Mouse (Mus musculus): ENCODE data around the gene Map3k19. TPM values are rescaled to one million over a fixed set of nuclear protein-coding genes. Genes with fewer than 3 reads are reported as not detected.

The Map3k19 gene
- polyA plus RNA-seq, 1 experiment from 2014 or later, result 0.65 TPM

- H3K9ac ChIP-seq, result no peak overlapping the region
- 87% methylated on average over 2 of the region's 2 CpGs for WGBS
These were observed 88.1 kb downstream of the Map3k19 start for GRCm38 (mm10) chr1:127766741-127767140.

GRCm38 (mm10) chr1:127765468-127765867 is 89.4 kb downstream of the Map3k19 start:
- Histone ChIP-seq H3K4me3 (no peak overlapping the region), H3K27me3 (no peaks in the 10 kb centered on the region), H3K4me1 (replicated peaks) (no peaks in the 10 kb centered on the region), H3K36me3 (no peaks in the 10 kb centered on the region), H3K9ac (no peak overlapping the region), H3K27ac (no peak overlapping the region), H3K9me3 (no peaks in the 10 kb centered on the region), H3K4me2 (no peak overlapping the region)
- ATAC-seq (ENCODE audit: low FRiP score), result no peak
- 53% methylated on average over 2 of the region's 2 CpGs for WGBS

More at GRCm38 (mm10) chr1:127766741-127767140, 88.1 kb downstream of the Map3k19 start:
- Histone ChIP-seq H3K9me3 (no peaks in the 10 kb centered on the region), H3K27me3 (no peaks in the 10 kb centered on the region), H3K4me2 (no peak overlapping the region), H3K36me3 (no peaks in the 10 kb centered on the region), H3K4me3 (no peak overlapping the region), H3K4me1 (replicated peaks) (no peaks in the 10 kb centered on the region), H3K27ac (no peak overlapping the region)
- ATAC-seq (ENCODE audit: low FRiP score), result no peak

Other genes with a start within 250 kb of the Map3k19 start
- gene Tmem163, start 175.5 kb downstream of the Map3k19 start, polyA plus RNA-seq (2015; fragmentation: Nextera tagmentation; extraction: Ambion mirVana), result 47.5 and 52.6 TPM in 2 replicates
- 0.09 TPM in 1 of 2 replicates, not detected in the other for gene Acmsd, start 125.6 kb downstream of the Map3k19 start, polyA plus RNA-seq (2015; fragmentation: Nextera tagmentation; extraction: Ambion mirVana)
- gene Ccnt2, start 80.9 kb downstream of the Map3k19 start, polyA plus RNA-seq (2015; fragmentation: Nextera tagmentation; extraction: Ambion mirVana), result 113 and 124 TPM in 2 replicates
- gene Rab3gap1, start 13.7 kb upstream of the Map3k19 start, polyA plus RNA-seq (2015; fragmentation: Nextera tagmentation; extraction: Ambion mirVana), result 20.7 and 21.2 TPM in 2 replicates
- gene Zranb3, start 248.0 kb upstream of the Map3k19 start, polyA plus RNA-seq (2015; fragmentation: Nextera tagmentation; extraction: Ambion mirVana), result 3.9 and 4.4 TPM in 2 replicates
- 96.7 and 105 TPM in 2 replicates for gene R3hdm1, start 248.3 kb upstream of the Map3k19 start, polyA plus RNA-seq (2015; fragmentation: Nextera tagmentation; extraction: Ambion mirVana)

All from hindbrain, embryonic 13.5 days (tissue).